Mouse (Mus musculus) megakaryocyte, embryonic 14.5 days (primary cell): ENCODE measurements around the gene Vsig10.

ENCODE experiments used
- FLI1 ChIP-seq: IDR thresholded peaks from 2 replicates; pipeline ENCODE4 v1.6.1; 2012; ENCODE audit warnings: low read length, inconsistent platforms, mixed read lengths
- GATA1 ChIP-seq: IDR thresholded peaks from 3 replicates; pipeline ENCODE4 v1.6.1; 2012; ENCODE audit warnings: mixed read lengths, low read length, inconsistent platforms, borderline replicate concordance

DNA sequence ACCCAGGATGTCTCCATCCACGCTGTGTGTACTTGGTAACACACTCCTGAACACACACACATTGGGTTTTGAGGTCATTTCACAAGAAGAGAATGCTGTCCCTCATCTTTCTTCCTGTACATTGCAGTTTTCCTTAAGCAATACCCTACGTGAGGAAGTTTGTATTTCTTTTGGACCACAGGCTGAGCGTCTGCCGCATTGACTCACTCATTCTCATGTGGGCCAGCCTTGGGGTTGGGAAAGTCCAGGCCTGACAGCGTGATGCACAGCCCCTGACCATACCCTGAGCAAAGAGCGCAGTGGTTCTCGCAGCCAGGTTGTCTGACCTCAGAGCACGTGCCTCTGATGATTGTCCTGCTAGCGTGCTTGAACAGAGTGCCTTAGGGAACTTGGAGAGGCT is 54.5 kb downstream of the Vsig10 start:
- no peak for TF ChIP-seq GATA1
- no peak for TF ChIP-seq FLI1
